Mouse (Mus musculus): ENCODE measurements around the gene Ptpn13. TPM values are rescaled to one million over a fixed set of nuclear protein-coding genes. Genes with fewer than 3 reads are reported as not detected.
A peak's percentile ranks its signal among the peaks of the same experiment; 100 is the strongest.

Ptpn13 gene
- total RNA-seq, 2 experiments from 2014 or later, result 10.4 to 10.5 TPM

- peak; percentile 12 to 53 for DNase-seq (ENCODE audit: low spot score in 2 of 2)
These were observed 167.7 kb downstream of the Ptpn13 start for GRCm38 (mm10) chr5:103592706-103593105.

- no peak for DNase-seq (ENCODE audit: low spot score in 2 of 2)
These were observed 168.6 kb downstream of the Ptpn13 start for GRCm38 (mm10) chr5:103593575-103593974.

DNA sequence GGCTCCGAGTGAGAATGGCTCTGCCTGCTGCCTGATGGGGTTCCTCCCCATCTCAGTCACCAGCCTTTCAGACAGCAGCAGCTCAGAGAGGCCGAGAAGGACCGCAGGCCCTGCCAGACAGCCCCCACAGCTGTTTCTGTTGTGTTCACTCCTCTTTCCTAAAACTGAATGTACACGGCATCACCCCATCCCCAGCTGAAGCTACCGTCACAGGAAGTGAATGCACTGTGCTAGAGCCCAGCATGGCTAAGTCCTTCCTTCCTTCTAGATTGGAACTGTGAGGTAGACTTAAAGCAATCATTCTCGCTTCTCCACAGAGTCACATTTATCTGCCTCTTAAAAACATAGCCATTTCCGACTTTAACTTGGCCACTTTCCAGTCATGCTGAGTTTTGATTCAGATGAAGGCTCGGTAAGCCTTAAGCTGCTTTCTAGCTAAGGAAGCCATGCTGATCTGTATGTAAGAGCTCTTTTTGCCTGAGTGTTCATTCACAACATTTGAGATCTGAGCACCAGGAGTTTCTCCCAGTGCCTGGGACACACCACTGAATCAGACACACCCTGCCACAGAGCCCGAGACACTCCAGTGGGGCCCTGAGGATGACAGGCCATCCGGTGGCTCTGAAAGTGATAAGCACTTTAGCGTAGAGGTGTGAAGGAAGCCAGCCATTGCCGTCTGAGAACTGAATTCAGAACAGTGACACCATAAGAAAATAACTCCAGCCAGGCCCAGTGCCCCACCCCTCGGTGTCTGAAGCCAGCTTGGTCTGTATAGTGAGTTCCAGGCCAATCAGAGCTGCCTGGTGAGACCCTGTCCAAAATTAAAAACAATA is 170.6 kb downstream of the Ptpn13 start:
- no peak for DNase-seq (ENCODE audit: low spot score in 2 of 2)

DNA sequence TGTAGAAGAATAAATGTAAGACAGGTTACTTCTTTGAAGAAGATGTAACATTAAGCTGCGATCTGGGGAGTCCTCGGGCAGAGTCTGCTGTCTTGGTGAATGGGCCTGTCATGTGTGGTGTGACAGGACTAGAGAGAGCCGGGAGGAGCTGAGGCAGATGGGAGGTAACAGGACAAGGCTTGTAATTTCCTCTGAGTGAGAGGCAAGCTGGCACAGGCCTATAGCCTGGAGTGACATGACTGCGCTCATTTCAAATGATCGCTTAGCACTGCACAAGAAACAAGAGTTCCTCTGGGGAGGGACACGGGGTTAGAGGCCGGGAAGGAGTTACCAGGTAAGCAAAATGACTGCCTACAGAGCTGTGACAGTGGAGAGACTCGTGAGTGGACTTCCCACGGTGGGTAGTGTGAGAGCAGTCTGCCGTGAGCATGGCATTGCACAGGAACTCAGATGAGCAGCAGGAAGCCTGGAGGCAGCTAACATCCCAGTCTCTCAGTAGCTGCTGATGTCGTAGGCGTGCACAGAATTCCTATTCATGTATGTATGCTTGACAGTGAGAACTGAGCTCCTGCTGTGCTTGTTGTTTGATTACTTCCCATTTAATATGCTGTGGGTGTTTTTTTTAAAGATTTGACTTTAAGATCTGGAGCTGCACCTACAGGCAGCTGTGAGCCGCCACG is 171.6 kb downstream of the Ptpn13 start:
- no peak for DNase-seq (ENCODE audit: low spot score in 2 of 2)

DNA sequence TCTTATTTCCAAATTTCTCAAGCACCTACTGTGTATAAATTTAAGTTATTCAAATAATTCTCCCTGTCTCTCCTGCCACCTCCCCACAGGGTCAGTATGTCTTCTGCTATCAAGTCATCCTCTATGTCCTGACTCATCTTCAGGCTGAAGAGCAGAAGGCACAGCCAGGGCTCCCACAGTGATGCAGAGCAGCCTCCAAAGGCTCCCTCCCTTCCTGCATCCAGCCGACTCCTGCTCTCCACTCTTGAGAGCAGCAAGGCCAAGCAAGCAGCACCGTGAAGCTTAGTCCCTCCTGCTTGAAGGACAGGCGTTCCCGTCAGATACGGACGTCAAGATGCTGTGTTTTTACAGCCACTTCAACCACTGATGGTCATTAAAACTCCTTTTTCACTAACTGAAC is 172.6 kb downstream of the Ptpn13 start:
- DNase-seq (ENCODE audit: low spot score in 2 of 2), result no peak

DNA sequence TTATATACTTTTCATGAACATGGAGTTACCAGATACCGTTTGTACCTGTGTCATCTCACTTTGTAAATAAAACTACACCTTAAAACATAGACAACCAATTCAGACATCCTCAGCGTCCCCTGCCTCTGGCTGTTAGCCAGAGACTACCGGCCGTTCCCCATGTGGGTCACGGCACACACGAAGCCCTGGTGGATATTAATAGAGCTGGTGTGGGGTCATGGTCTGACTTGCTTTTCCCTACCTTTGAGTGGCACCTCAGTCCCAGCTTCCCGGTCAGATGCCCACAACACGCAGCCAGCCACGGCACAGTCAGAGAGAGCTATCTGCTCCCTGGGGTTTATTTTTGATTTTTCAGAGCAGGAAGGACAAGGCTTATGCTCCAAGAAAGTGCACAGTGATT is 173.3 kb downstream of the Ptpn13 start:
- DNase-seq (ENCODE audit: low spot score in 2 of 2), result no peak

DNA sequence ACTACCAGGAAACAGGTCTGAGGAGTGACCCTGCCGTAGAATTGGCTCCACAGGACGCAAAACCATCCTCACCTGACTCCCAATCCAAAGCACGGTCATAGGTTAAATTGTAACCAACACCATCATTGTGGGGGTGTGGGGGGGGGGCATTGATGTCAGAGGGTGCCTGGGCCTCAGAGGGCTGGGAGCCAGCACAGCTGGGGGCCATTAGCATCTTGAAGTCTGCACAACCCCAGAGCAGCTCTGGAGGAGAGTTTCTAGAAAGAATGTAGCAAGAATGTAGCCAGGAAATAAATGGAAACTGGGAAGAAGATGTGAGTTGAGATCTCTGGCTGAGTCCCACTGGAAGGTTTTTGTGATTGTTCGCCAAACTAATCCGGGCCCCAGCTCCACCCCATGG is 173.9 kb downstream of the Ptpn13 start:
- DNase-seq (ENCODE audit: low spot score in 2 of 2), result no peak

DNA sequence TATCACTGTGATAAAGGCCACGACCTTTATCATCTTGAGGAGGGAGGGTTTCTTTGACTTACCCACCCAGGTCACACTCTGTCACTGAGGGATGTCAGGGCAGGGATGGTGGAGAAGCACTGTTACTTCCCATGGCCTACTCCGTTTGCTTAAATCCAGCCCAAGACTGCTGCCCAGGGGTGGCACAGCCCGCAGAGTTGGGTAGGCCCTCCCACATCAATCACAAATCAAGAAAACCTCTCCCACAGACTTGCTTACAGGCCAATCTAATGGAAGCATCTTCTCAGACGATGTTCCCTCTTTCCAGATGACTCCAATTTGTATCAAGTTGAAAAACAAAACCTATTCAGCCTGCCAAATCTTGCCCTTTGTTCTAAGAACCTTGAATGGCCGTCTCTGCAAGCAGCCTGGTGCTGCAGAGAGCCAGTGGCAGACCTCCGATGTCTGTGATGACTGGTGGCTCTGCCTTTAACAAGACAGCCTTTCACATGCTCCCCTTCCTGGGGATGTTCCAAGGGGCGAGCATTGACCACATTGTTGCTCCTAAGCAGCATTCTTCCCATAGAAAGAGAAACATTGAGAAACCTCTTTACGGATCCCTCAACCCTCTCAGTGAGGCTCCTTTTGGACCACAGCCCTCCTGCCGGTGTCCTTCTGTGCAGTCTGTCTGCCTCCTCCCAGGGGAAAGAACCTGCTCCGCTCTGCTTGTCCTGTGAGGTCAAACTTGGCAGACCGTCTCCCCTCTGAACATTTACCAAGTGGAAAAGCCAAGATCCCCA is 178.3 kb downstream of the Ptpn13 start:
- DNase-seq (ENCODE audit: low spot score in 2 of 2), result no peak

DNA sequence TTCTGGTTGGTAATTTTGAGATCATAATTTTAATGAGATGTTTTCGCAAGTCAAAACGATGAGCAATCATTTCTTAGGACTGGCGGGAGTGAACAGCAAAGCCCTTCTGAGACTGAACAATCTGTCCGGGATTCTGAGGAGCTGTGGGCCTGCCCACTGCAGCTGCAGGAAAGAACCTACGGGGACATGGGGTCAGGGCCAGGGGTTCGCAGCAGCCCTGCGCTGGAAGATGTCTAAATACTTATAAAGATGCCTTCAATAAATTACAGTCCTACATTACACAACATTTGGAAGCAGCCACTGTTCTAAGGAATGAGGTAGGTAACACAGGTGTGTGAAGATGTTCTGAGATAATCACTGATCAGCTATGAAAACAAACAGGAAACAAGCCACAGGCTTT is 180.7 kb downstream of the Ptpn13 start:
- DNase-seq (ENCODE audit: low spot score in 2 of 2), result no peak

DNA sequence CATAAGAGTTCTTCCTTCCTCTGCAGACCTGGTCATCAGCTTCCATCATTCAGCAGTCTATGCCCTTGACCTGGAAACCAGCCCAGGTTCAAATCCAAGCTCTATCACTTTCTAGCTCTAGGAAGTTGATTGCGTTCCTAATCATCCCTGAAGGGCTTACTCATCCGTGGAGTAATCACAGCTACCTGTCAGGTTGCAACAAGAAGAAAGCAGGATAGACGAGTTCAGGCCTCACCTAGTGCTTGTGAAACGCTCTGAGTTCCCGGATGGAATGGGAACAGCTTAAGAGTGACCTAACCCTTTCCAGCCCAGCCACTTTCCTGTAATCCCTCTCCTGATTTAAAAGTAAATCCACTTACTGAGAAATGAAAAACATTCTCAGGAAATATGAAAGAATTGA is 185.2 kb downstream of the Ptpn13 start:
- DNase-seq (ENCODE audit: low spot score in 2 of 2), result no peak

DNA sequence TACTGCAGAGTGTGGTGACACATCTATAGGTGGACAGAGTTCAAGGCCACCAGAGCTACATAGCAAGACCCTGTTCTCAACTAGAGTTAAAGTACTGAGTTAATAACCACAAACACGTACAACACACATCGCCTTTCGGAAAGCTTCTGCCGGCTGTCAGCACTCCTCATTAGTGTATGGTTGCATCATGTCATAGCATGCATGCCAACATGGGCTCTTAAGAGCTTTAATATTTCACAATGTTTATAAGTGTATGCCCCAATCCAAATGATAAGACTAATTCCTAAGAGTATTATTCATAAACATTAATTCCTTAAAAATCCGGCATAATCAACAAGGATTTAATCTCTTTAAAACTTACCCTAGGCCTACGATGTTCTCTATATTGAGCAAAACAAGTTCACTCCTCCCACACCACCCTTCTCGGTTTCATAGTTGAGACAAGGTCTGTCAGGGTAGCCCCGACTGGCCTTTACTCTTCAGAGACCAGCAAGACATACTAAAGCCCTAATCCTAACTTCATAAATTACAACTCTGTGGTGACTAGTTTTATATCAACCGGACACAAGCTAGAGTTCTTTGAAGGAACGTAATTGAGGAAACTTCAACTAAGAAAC is 186.0 kb downstream of the Ptpn13 start:
- DNase-seq (ENCODE audit: low spot score in 2 of 2), result no peak

- DNase-seq (ENCODE audit: low spot score in 2 of 2), result no peak
These were observed 187.3 kb downstream of the Ptpn13 start for GRCm38 (mm10) chr5:103612316-103612715.

DNA sequence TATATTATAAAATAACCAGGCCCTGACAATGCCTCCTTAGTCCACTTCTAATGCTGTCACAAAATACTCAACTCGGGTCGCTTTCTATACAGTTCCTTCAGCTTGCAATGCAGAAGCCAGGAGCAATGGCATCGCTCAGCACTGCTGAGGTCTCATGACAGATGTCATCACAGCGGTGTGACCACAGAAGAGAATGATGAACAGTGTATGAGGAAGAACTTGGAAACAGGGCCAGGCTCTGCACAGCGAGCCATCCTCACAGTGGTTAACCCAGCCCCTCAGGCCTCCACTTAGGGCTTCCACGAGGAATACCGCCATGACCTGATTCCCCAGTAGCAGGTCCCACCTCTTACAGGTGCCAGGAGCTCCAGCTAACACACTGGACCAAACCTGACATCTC is 189.4 kb downstream of the Ptpn13 start:
- DNase-seq (ENCODE audit: low spot score in 2 of 2), result no peak

DNA sequence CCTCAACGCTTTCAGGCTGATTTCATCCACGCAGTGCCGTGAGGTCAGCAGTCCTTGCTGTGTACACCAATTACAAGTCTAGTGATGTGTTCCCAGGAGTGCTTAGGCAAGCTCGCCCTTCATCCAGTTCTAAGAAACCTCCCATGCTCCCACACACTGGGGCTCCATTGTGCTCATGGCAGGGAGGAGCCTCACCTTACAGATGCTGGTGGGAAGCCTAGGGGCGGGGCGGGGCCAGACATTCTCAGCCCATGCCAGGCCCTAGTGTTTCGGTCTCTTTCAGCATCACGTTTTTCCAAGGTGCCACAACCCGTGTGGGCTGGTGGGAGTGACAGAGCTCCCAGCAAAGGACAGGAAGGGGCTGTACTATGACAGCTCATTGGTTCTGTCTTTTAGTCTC is 192.2 kb downstream of the Ptpn13 start:
- DNase-seq (ENCODE audit: low spot score in 2 of 2), result no peak

- DNase-seq (ENCODE audit: low spot score in 2 of 2), result no peak
These were observed 195.4 kb downstream of the Ptpn13 start for GRCm38 (mm10) chr5:103620301-103620973.

- no peak for DNase-seq (ENCODE audit: low spot score in 2 of 2)
These were observed 197.3 kb downstream of the Ptpn13 start for GRCm38 (mm10) chr5:103622321-103622720.

GRCm38 (mm10) chr5:103624831-103625230 is 199.8 kb downstream of the Ptpn13 start:
- DNase-seq (ENCODE audit: low spot score in 2 of 2), result no peak

- no peak for DNase-seq (ENCODE audit: low spot score in 2 of 2)
These were observed 203.5 kb downstream of the Ptpn13 start for GRCm38 (mm10) chr5:103628499-103628898.

- peak; percentile 36 to 54 for DNase-seq (ENCODE audit: low spot score in 2 of 2)
These were observed 204.2 kb downstream of the Ptpn13 start, which contains the start of gene Slc10a6 for GRCm38 (mm10) chr5:103629111-103629764. Slc10a6 (minus strand) TSS chr5:103629403.
